Mouse (Mus musculus) liver, adult 2 months (tissue): ENCODE measurements at regions not wholly inside any gene's neighbourhood (a gene's known extent, or its start where the extent isn't known, plus 50 kb on each side); places are given as distances from the start of the nearest gene placed in this dataset.

Experiments used
- CTCF ChIP-seq: fragments of 200-500 bp; IDR thresholded peaks from 2 replicates; pipeline ENCODE4 v1.5.1; 2011; ENCODE audit warnings: low read depth, low read length, control low read depth
- POLR2A ChIP-seq: fragments of 200-500 bp; IDR thresholded peaks from 2 replicates; pipeline ENCODE4 v1.6.1; 2011; ENCODE audit warnings: low read length, control low read depth; ENCODE audit not compliant: insufficient read depth; ENCODE audit errors: extremely low read depth

- TF ChIP-seq POLR2A (no peak), CTCF (no peak)
Measured at GRCm38 (mm10) chr9:61119252-61119651, 252.9 kb upstream of the Tle3 start.
